Mouse (Mus musculus): Measurements from ENCODE around the gene Exosc2.

Gene Exosc2

DNA sequence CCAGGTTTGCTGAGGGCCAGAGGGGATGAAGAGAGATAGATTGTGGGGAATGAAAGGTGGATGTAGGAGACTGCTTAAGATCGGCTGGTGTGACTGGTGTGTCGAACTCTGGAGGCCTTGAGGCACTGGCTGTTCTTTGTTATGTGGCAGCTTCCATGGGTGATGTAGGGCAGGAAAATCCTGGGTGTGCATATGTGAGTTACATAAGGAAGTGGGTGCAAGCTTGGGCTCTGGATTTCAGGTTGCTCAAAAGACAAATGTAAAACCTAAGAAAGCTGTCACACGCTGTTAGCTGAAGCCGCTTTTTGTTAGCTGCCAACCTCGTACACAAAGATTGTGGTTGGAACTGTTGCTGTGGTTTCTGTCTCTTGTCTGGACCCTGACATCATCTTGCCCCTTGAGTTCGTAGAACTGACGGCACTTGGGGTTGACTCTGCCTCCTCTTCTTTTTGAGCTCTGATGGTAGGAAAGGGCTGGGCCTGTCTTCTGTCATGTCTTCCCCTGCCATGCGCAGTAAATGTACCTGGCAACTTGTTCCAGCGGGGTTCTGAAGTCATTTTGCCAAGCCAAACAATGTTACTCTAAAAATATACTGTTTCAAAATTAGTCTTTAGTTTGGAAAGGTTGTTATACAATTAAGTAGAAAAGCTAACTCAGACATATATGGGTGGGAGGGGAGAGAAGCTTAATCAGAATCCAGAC, 57.2 kb downstream of the Exosc2 start:
- no peak for DNase-seq (ENCODE audit: low spot score)

DNA sequence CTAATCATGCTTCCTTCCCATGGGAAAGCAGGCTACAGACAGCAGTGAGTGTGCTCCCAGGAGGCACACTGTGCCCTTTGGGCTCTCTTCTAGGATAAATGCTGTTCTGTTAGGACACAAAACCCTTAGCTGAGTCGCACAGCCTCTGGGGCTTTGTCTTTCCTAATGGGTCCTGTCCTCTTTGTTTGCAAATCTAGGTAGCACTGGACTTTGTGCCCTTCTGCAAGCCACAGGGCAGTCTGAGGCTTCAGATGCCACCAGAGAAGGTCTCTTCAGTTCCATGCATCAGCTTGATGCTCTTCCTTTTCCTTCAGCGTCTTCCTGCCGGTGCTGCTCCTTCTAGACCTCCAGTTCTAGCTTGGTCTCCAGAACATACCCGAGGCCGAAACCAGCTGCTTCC, 60.1 kb downstream of the Exosc2 start:
- DNase-seq (ENCODE audit: low spot score), result no peak
